Mouse (Mus musculus) MN1 (cell line): ENCODE measurements around the gene Dcbld2.
"Not testable (repeated sequence)": the region's sequence is repeated elsewhere in the genome, so short reads cannot be mapped to it uniquely, and the experiment has no call there.

Experiments
- DNase-seq: peaks from one replicate; pipeline ENCODE4 v3.0.0-alpha.2; 2016; ENCODE audit warnings: low spot score

Gene Dcbld2

DNA sequence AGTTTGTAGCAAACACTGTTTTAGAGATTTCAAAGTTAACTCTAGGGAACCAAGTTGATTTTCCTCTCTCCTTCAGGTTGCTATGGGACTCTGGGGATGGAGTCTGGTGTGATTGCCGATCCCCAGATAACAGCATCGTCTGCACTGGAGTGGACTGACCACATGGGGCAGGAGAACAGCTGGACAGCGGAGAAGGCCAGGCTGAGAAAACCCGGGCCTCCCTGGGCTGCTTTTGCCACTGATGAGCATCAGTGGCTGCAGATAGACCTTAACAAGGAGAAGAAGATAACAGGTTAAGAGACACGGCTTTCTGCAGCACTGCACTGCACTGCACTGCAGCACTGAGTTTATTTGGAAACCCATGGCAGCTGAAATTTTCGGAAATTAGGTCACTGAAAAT lies 42.4 kb downstream of the Dcbld2 start:
- DNase-seq = peak; percentile 35

DNA sequence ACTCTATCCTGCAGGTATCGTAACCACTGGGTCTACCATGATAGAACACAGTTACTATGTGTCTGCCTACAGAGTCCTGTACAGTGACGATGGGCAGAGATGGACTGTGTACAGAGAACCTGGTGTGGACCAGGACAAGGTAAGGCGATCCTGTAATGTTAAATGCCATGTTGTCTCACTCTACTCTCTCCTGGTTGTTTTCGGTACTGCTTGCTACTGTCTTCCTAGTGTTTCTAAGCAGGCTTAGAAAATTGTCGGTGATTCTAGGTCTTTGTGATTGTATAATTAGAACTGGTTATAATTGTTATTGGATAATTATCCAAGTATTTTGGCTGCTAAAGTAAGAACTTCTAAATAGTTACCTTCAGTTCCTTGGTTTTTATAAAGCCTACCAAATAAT lies 43.4 kb downstream of the Dcbld2 start:
- no peak for DNase-seq

DNA sequence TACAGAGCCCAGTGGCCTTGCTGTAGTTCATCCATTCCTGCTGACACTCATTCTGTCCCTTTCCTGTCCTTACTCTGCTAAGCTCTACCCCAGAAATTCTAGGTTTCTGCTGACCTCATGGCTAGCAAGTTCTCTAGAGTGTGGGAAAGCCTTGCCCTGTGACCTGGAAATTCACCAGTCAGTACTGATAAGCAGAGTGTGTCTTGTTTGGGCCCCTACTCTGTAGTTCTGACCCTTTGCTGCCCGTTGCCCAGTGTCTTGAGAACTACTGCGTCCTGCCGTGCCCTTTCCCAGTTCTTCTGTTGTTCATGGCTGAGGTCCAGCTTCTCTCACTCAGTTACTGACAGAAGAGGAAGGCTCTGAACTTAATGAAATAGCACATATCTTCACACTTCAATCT lies 44.9 kb downstream of the Dcbld2 start:
- DNase-seq = no peak

DNA sequence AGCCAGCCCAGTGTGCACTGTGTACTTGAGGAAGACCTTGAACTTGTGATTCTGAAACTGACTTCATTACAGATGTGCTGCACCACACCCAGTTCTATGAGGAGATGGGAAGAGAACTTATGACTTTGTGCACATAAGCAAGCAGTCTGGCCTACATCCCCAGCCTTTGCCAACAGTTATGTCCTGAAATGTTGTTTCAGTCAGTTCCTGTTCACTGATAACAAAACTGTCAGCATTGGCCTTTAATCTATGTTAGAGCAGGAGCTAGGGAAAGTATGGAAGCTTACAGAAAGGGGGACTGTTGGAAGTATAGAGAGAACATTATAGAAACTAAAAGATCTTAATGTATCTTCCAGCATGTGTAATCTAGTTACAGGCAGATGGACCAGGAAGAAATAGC lies 45.6 kb downstream of the Dcbld2 start:
- no peak for DNase-seq

DNA sequence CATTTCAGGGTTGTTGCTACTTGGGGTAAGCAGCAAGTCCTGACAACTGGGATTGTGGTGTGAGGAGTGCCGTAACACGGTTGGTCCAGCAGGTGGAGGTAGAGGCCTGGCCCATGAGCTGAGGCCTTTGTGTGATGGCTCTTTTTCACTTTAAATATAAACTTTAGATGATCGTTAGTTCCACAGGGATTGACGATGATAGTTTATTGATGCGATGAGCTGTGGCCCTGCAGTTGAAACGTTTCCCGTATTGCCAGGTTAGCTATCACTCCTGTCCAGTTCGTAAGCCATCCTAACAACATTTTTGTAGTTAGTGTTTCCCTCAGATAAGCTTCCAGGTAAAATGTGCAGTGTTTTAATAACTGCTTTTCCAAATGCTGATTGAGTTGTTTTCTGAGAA lies 46.4 kb downstream of the Dcbld2 start:
- DNase-seq = peak; percentile 39

DNA sequence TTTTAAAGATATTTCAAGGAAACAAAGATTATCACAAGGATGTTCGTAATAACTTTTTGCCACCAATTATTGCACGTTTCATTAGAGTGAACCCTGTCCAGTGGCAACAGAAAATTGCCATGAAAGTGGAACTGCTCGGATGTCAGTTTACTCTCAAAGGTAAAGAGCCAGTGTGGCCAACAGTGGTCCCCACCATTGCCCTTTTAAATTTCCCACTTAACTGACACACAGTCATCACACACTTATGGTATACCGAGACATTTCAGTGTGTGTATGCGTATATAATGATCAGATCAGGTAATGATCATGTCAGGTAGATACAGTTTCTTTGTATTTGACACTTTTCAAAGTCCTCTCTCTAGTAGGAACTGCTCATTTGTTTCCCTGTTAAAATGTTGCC lies 46.9 kb downstream of the Dcbld2 start:
- no peak for DNase-seq

DNA sequence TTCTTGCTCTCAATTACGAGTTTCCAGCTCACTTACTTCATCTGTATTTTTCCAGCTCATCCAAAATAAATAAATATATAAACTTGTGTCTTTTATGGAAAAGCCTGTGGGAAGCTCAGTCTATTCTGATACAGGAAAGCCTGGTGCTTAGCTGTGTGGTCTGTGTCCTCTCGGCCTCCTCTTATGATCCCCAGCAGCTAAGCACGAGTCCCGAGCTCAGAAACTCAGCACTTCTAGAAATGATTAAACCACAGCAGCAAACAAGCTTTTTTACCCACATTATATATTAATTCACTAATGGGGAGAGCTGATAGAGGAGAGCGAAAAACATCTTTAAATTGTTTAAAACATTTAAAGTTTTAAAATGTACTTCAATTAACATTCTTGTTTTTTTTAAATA lies 48.2 kb downstream of the Dcbld2 start:
- no peak for DNase-seq

DNA sequence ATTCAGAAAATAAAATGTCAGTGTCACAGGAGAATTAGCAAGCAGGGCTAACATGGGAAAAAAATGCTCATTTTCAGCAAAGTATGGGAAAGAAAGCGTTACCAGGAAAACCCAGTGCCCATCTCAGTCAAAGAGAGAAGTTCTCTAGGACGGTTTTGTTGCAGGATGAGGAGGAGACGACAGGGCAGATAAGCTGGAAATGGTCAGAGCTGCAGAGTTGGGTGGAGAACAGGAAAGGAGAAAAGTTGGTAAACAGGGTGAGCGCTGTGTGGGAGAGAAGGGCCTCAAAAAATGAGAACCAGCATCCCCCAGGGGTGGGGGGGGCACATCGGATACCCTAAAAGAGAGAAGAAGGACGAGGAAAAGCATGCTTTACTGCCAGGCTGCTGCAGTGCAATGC lies 48.7 kb downstream of the Dcbld2 start:
- DNase-seq = no peak

DNA sequence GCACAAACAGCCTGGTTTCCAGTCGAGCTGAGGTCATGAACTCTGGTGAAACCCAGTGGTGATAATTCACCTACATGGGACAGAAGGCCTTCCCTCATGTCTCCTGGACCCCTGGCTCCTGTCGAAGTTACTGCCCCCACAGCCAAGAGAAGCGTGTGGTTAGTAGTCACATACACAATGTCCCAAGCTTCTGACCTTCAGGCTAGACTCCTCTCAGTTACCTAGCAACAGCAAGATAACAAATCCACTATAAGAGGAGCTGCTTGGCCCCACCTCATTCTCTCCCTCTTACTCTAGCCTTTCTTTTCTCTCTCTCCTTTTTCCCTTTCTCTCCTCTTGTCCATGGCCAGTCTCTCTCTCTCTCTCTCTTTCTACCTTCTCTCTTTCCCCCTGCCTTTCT lies 51.7 kb downstream of the Dcbld2 start:
- DNase-seq = not testable (repeated sequence)

DNA sequence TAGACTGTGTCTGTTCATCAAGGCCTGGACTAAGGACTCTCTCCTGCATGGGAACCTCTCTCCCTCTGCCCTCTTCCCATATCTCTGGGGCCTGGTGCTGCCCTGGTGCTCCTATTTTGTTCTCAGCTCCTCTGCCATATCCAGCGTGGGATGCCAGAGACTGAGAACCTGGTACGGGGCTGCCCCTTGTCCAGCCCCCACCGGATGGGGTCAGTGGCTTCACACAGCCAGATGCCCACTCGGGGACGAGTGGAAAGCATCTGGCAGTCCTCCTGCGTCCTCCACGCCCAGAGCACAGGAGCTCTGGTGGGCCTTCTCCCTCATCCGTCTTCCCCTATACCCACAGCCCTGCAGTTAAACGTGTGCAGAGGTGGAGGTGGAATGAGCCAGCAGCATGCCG lies 52.1 kb downstream of the Dcbld2 start:
- DNase-seq = no peak

DNA sequence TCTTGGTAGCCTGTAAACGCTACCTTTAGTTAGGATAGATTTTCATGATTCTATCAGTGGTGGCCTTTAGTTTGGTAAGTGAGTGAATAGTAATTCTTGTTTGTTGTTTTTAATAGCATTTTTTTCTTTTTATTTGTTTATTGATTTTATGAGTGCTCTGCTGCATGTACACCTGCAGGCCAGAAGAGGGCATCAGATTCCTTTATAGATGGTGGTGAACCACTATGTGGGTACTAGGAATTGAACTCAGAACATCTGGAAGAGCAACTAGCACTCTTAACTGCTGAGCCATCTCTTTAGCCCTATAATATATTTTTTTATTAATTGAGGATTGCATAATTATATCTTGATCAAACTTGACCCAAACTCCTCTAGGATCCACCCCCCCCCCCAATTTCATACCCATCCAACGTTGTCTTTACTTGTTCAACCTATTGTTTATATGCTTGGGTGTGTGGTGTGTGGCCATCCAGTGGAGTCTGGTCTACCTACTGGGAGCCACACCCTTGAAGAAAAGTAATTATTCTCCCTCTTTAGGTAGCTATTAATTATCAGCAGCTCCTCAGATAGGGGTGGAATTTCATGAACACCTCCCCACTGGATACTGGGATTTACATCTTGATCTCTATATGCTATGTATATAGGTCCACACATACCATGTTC lies 53.7 kb downstream of the Dcbld2 start:
- DNase-seq = no peak

DNA sequence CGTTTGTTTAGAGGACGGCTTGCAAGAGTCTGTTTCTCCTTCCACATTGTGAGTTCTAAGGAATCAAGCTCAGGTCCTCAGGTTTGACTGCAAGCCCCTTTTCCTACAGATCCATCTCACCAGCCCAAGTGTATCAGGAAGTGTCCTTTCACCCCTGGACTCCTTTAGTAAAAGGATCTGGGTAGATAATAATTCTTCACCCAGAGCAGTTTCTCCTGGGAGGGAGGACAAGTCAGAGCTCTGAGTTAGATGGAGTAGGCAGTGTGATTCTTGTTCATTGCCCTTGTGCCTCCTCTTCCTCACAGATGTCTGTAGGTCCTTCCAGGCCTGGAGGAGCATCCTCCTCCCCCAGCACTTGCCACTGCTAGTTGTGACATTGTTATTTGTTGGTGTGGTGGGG lies 54.3 kb downstream of the Dcbld2 start:
- no peak for DNase-seq

DNA sequence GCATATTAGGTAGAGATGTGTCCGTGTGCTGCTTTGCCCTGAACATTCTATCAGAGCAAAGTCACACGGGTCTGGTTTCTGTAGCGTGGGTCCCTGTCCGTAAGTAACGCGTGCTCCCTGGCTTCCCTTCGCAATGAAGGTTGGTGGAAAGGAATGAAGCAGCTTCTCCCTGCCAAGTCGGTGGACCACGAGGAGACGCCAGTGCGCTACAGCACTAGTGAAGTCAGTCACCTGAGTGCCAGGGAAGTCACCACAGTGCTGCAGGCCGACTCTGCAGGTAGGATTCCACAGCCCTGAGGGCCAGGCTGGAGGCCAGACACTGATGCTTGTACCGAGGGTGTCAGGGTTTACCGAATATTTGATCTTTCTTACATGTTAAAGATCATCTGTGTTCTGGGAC lies 55.8 kb downstream of the Dcbld2 start:
- no peak for DNase-seq

- no peak for DNase-seq
These were observed 57.2 kb downstream of the Dcbld2 start for GRCm38 (mm10) chr16:58465412-58465811.

- DNase-seq = no peak
These were observed 61.8 kb downstream of the Dcbld2 start for GRCm38 (mm10) chr16:58470061-58470460.

DNA sequence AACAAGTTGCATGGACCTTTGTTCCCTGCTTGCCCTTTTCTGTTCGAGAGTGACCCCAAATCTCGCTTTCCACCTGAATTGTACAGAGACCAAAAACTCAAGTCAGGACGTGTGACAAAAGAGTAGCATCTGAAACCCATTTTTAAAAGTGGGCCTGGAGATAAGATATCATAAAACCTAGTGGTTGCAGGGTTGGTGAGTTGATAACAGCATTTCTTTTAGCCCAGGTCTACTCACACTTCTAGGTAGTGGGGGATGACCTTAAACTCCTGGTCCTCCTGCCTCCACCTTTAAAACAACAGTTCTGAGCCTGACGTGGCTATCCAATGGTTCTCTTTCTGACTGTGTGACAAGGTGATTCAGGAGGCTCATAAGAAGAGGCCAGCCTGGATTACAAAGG lies 62.6 kb downstream of the Dcbld2 start:
- no peak for DNase-seq

DNA sequence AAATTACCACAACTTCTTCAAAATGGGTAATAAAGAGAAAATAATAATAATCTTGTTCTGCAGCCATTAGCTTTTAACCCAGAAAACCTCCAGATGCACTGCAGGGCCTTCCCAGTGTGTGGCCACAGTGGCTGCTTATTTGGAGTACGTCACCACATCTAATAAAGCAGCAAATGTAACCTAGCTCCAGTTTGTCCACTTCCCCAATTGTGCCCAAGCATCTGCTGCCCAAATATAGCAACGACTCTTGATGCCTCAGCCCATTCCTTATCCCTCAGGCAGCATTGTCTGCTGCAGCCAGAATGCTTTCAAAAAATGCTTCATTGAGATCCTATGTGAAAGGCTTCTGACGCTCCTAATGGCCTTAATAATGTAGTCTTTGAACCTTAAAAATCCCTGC lies 66.6 kb downstream of the Dcbld2 start:
- no peak for DNase-seq

- no peak for DNase-seq
These were observed 67.4 kb downstream of the Dcbld2 start for GRCm38 (mm10) chr16:58475544-58476154.

GRCm38 (mm10) chr16:58476363-58476762 lies 68.1 kb downstream of the Dcbld2 start:
- DNase-seq = no peak

DNA sequence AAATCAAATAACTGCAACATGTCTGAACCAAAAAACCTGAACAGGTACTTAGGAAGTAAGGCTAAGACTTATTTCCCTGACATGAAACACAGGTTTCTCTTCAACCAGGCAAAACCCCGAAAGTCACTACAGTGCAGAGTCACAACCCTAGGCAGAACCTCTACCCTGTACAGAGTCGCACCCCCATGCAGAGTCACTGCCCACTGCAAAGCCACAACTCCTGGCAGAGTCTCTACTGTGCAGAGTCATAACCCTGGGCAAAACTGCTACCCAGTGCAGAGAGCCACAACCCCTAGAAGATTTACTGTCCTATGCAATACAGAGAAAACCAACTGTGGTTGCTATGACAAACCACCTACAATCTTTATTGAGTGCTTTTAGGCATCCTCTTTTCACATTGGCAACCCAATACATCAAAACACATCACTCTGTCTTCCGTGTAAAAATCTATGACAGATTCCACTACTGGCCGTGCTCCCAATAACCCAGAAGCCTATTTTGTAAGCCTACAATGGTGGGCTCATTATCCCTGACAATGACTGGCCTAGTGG lies 71.7 kb downstream of the Dcbld2 start:
- no peak for DNase-seq

- DNase-seq = no peak
These were observed 73.1 kb downstream of the Dcbld2 start for GRCm38 (mm10) chr16:58481219-58481905.

DNA sequence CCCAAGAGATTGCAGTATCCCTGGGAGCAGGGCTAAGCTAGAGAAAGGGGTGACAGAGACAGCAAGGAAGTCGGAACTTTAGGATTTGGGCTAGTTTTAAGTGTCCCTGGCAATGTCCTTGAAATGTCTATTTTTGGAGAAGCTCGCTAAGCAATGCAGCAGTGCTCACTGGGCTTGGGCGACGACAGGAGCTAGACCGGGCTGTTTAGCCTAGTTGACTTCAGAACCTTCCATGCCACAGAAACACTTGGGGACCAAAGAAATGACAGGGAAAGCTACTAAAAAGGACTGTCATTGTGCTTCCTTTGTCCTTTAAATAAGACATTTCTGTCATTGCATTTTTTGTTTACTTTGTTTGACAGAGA lies 73.6 kb downstream of the Dcbld2 start:
- no peak for DNase-seq

GRCm38 (mm10) chr16:58482296-58482695 lies 74.1 kb downstream of the Dcbld2 start:
- no peak for DNase-seq
